15 mouse cellular contexts compared by ENCODE assay signal in genomic region chr6:16606687-16607392, GRCm38 (mm10).
DNase-seq lines count a peak whose midpoint lies in the region; ATAC-seq and TF ChIP-seq lines count a peak whose summit lies in the region.
"Had no signal": no experiment of that assay in that cellular context is flagged by ENCODE, and none has a peak within 500 bp of the region (broad histone marks: within the 10 kb centered on the region; RNA-seq: fewer than 3 reads in every experiment).

No protein-coding gene starts in this region.

- no peak overlapping the region for H3K4me3 ChIP-seq in kidney, embryonic 15.5 days (replicated peaks)
- no peak overlapping the region for H3K4me3 ChIP-seq in forebrain, embryonic 14.5 days (ENCODE audit: low read depth, low read length)
- H3K4me3 ChIP-seq in hindbrain, postnatal 0 days (ENCODE audit: low read length): no peak overlapping the region
- no peak overlapping the region for H3K4me3 ChIP-seq in heart, embryonic 10.5 days
- H3K4me3 ChIP-seq: embryonic facial prominence, embryonic 15.5 days; midbrain, embryonic 10.5 days had no signal

- H3K9me3 ChIP-seq in kidney, embryonic 15.5 days (replicated peaks): no peaks in the 10 kb centered on the region
- H3K9me3 ChIP-seq in forebrain, embryonic 14.5 days (replicated peaks; ENCODE audit: control insufficient read depth, low read length): no peaks in the 10 kb centered on the region
- no peaks in the 10 kb centered on the region for H3K9me3 ChIP-seq in hindbrain, postnatal 0 days (ENCODE audit: low read length)
- H3K9me3 ChIP-seq in heart, embryonic 10.5 days: no peaks in the 10 kb centered on the region
- H3K9me3 ChIP-seq: embryonic facial prominence, embryonic 15.5 days; midbrain, embryonic 10.5 days had no signal

- TF ChIP-seq CTCF in brain, embryonic 14.5 days (IDR thresholded peaks at IDR 0.05; ENCODE audit: borderline replicate concordance, extremely low read depth, insufficient read depth, insufficient read length): peak; percentile 3; the same call in 1 of the 2 replicates
- 0 out of 2 replicates have a peak, but pooled peaks have one; percentile 13 for TF ChIP-seq CTCF in hindbrain, postnatal 0 days (IDR thresholded peaks at IDR 0.05; ENCODE audit: low read depth)

- DNase-seq in kidney, adult 11 months: no peak
- DNase-seq in brain, embryonic 14.5 days (ENCODE audit: low read depth): peak; percentile 48
- no peak for DNase-seq in forebrain, embryonic 14.5 days (ENCODE audit: low spot score)
- DNase-seq in hindbrain, postnatal 0 days (ENCODE audit: low spot score): no peak
- no peak for DNase-seq in heart, postnatal 10 days
- DNase-seq in heart, embryonic 10.5 days (ENCODE audit: low spot score): no peak
- DNase-seq: adrenal gland, postnatal 36 days; gastrocnemius, postnatal 14 days; lung, postnatal 14 days; right cerebral cortex, postnatal 4 days had no signal

- no peaks in the 10 kb centered on the region for H3K4me1 ChIP-seq in kidney, embryonic 15.5 days
- H3K4me1 ChIP-seq in forebrain, embryonic 14.5 days (ENCODE audit: control insufficient read depth, insufficient read depth, low read length): peaks cover 8% of the 10 kb centered on the region
- no peaks in the 10 kb centered on the region for H3K4me1 ChIP-seq in hindbrain, postnatal 0 days (ENCODE audit: insufficient read depth, low read length)
- no peaks in the 10 kb centered on the region for H3K4me1 ChIP-seq in heart, embryonic 10.5 days
- H3K4me1 ChIP-seq: embryonic facial prominence, embryonic 15.5 days; midbrain, embryonic 10.5 days had no signal

- ATAC-seq in kidney, embryonic 15.5 days (replicated peaks; ENCODE audit: low FRiP score): peak; percentile 70
- peak; percentile 77 for ATAC-seq in forebrain, embryonic 14.5 days
- peak; percentile 35; the same call in 1 of the 2 replicates for ATAC-seq in hindbrain, postnatal 0 days
- ATAC-seq: activated CD4-positive, CD25-positive, alpha-beta regulatory T cell, adult 4 months; intestine, embryonic 16.5 days had no signal

- H3K27ac ChIP-seq in kidney, embryonic 15.5 days: no peak overlapping the region
- H3K27ac ChIP-seq in forebrain, embryonic 14.5 days (ENCODE audit: low read depth, low read length): no peak overlapping the region
- no peak overlapping the region for H3K27ac ChIP-seq in hindbrain, postnatal 0 days
- no peak overlapping the region for H3K27ac ChIP-seq in heart, embryonic 10.5 days
- H3K27ac ChIP-seq: embryonic facial prominence, embryonic 15.5 days; midbrain, embryonic 10.5 days had no signal

- no peak for TF ChIP-seq POLR2A in brain, embryonic 14.5 days (IDR thresholded peaks at IDR 0.05; ENCODE audit: borderline replicate concordance, extremely low read depth, insufficient read depth, insufficient read length, poor library complexity, severe bottlenecking)

- H3K4me2 ChIP-seq in kidney, embryonic 15.5 days: no peak overlapping the region
- H3K4me2 ChIP-seq in forebrain, embryonic 14.5 days (ENCODE audit: low read length): no peak overlapping the region
- H3K4me2 ChIP-seq in hindbrain, postnatal 0 days (ENCODE audit: low read depth, low read length): no peak overlapping the region
- H3K4me2 ChIP-seq: embryonic facial prominence, embryonic 15.5 days had no signal

- H3K9ac ChIP-seq in kidney, embryonic 15.5 days: no peak overlapping the region
- no peak overlapping the region for H3K9ac ChIP-seq in forebrain, embryonic 14.5 days (ENCODE audit: low read length)
- H3K9ac ChIP-seq in hindbrain, postnatal 0 days (replicated peaks; ENCODE audit: low read length): no peak overlapping the region
- H3K9ac ChIP-seq: embryonic facial prominence, embryonic 15.5 days had no signal

- intact Hi-C loops in heart, postnatal 10 days (cut with DNase I): no loop called here

- 69% methylated on average over 4 of the region's 4 CpGs for WGBS in kidney, embryonic 15.5 days
- 44% methylated on average over 4 of the region's 4 CpGs for WGBS in forebrain, embryonic 14.5 days
- 61% methylated on average over 4 of the region's 4 CpGs for WGBS in hindbrain, postnatal 0 days
- 74% methylated on average over 4 of the region's 4 CpGs for WGBS in heart, embryonic 10.5 days

- H3K36me3 ChIP-seq in kidney, embryonic 15.5 days: no peaks in the 10 kb centered on the region
- H3K36me3 ChIP-seq in forebrain, embryonic 14.5 days (ENCODE audit: control insufficient read depth, insufficient read depth, low read length): no peaks in the 10 kb centered on the region
- no peaks in the 10 kb centered on the region for H3K36me3 ChIP-seq in hindbrain, postnatal 0 days (ENCODE audit: insufficient read depth, low read length)
- no peaks in the 10 kb centered on the region for H3K36me3 ChIP-seq in heart, embryonic 10.5 days
- H3K36me3 ChIP-seq: embryonic facial prominence, embryonic 15.5 days; midbrain, embryonic 10.5 days had no signal

- H3K27me3 ChIP-seq in kidney, embryonic 15.5 days: no peaks in the 10 kb centered on the region
- no peaks in the 10 kb centered on the region for H3K27me3 ChIP-seq in forebrain, embryonic 14.5 days (replicated peaks; ENCODE audit: control insufficient read depth, insufficient read depth, low read length)
- no peaks in the 10 kb centered on the region for H3K27me3 ChIP-seq in hindbrain, postnatal 0 days (ENCODE audit: insufficient read depth, low read length)
- H3K27me3 ChIP-seq in heart, embryonic 10.5 days (ENCODE audit: insufficient read depth, poor library complexity, severe bottlenecking): no peaks in the 10 kb centered on the region
- H3K27me3 ChIP-seq: embryonic facial prominence, embryonic 15.5 days had no signal
